Mouse (Mus musculus): ENCODE results near the gene Rnh1. TPM values are rescaled to one million over a fixed set of nuclear protein-coding genes. Genes with fewer than 3 reads are reported as not detected.

Rnh1 gene
- polyA plus RNA-seq, 1 experiment from 2014 or later = 44.0 TPM

DNA sequence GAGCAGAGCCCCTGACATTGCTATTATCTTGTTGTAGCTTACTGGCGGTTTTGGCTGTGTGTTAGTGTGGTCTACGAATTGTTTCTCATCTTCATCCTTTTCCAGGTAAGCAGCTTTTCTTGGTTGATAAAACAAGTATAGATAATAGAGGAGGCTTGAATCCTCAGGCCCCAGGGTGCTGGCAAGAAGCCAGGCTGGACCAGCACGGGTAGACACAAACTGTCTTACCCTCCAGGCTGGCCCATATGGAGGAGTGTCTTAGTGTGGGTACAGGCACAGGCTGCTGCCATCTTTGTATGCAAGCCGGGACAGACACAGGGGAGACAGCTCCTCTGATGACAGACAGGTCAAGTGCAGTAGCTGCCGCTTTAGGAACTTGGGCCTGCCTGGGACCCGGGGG, 25.6 kb downstream of the Rnh1 start:
- ATAC-seq (replicated peaks) = no peak
- Histone ChIP-seq H3K36me3 (0 out of 2 replicates have a peak, but pooled peaks cover 4% of the 10 kb centered on the region), H3K4me3 (no peak overlapping the region), H3K9me3 (no peaks in the 10 kb centered on the region), H3K9ac (replicated peaks) (no peak overlapping the region), H3K4me2 (replicated peaks) (no peak overlapping the region), H3K4me1 (no peaks in the 10 kb centered on the region), H3K27me3 (no peaks in the 10 kb centered on the region), H3K27ac (replicated peaks) (no peak overlapping the region)
- WGBS = 66% methylated on average over 6 of the region's 6 CpGs

- peaks cover 6% of the 10 kb centered on the region; the same call in 1 of the 2 replicates for H3K36me3 ChIP-seq
- no peak overlapping the region for H3K4me3 ChIP-seq
- no peak overlapping the region for H3K9ac ChIP-seq (replicated peaks)
- no peaks in the 10 kb centered on the region for H3K27me3 ChIP-seq
- H3K4me2 ChIP-seq (replicated peaks) = no peak overlapping the region
- 89% methylated on average over 12 of the region's 12 CpGs for WGBS
- no peak overlapping the region for H3K27ac ChIP-seq (replicated peaks)
- no peaks in the 10 kb centered on the region for H3K4me1 ChIP-seq
- no peaks in the 10 kb centered on the region for H3K9me3 ChIP-seq
- no peak for ATAC-seq (replicated peaks)
Observed at GRCm38 (mm10) chr7:141146043-141146595, 26.5 kb downstream of the Rnh1 start.

GRCm38 (mm10) chr7:141145403-141145802, 27.3 kb downstream of the Rnh1 start:
- no peak for ATAC-seq (replicated peaks)
- 53% methylated on average over 1 of the region's 1 CpGs for WGBS
- Histone ChIP-seq H3K4me1 (no peaks in the 10 kb centered on the region), H3K4me3 (no peak overlapping the region), H3K9ac (replicated peaks) (no peak overlapping the region), H3K27ac (replicated peaks) (no peak overlapping the region), H3K4me2 (replicated peaks) (no peak overlapping the region), H3K27me3 (no peaks in the 10 kb centered on the region), H3K9me3 (no peaks in the 10 kb centered on the region), H3K36me3 (peaks cover 8% of the 10 kb centered on the region; the same call in 1 of the 2 replicates)

- Histone ChIP-seq H3K4me1 (no peaks in the 10 kb centered on the region), H3K9me3 (no peaks in the 10 kb centered on the region), H3K36me3 (peaks cover 8% of the 10 kb centered on the region; the same call in 1 of the 2 replicates), H3K4me2 (replicated peaks) (no peak overlapping the region), H3K27ac (replicated peaks) (no peak overlapping the region), H3K9ac (replicated peaks) (no peak overlapping the region), H3K27me3 (no peaks in the 10 kb centered on the region), H3K4me3 (no peak overlapping the region)
- no peak for ATAC-seq (replicated peaks)
- WGBS = 87% methylated on average over 3 of the region's 3 CpGs
Observed at GRCm38 (mm10) chr7:141144650-141145049, 28.0 kb downstream of the Rnh1 start.

DNA sequence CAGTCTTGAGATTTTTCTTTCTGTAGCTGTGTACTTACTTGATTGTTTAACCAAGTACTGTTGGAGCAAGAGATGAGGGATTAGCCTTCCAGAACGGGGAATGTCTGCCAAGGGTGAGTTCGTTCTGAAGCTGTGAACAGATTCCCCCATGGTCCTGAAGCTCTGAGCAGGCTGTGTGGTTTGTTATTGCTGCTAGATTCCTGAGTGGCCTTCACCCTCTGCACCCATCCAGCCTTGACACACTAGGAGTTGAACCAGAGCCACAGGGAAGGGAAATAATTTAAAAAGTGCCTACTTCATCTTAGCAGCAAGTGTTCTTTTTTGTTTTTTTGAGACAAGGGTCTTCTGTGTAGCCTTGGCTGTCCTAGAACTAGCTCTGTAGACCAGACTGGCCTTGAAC, 28.8 kb downstream of the Rnh1 start:
- H3K4me1 ChIP-seq = no peaks in the 10 kb centered on the region
- H3K9ac ChIP-seq (replicated peaks) = no peak overlapping the region
- no peak overlapping the region for H3K27ac ChIP-seq (replicated peaks)
- H3K36me3 ChIP-seq = peaks cover 8% of the 10 kb centered on the region; the same call in 1 of the 2 replicates
- H3K27me3 ChIP-seq = no peaks in the 10 kb centered on the region
- 76% methylated on average over 2 of the region's 2 CpGs for WGBS
- H3K4me2 ChIP-seq (replicated peaks) = no peak overlapping the region
- no peak for ATAC-seq (replicated peaks)
- no peak overlapping the region for H3K4me3 ChIP-seq
- no peaks in the 10 kb centered on the region for H3K9me3 ChIP-seq

- H3K4me3 ChIP-seq = no peak overlapping the region
- no peak for ATAC-seq (replicated peaks)
- 54% methylated on average over 5 of the region's 5 CpGs for WGBS
- no peaks in the 10 kb centered on the region for H3K4me1 ChIP-seq
- no peak overlapping the region for H3K9ac ChIP-seq (replicated peaks)
- peaks cover 12% of the 10 kb centered on the region; the same call in 1 of the 2 replicates for H3K36me3 ChIP-seq
- H3K27ac ChIP-seq (replicated peaks) = no peak overlapping the region
- H3K9me3 ChIP-seq = no peaks in the 10 kb centered on the region
- no peak overlapping the region for H3K4me2 ChIP-seq (replicated peaks)
- H3K27me3 ChIP-seq = no peaks in the 10 kb centered on the region
Observed at GRCm38 (mm10) chr7:141143112-141143511, 29.5 kb downstream of the Rnh1 start.

- Histone ChIP-seq H3K36me3 (peaks cover 26% of the 10 kb centered on the region), H3K27ac (replicated peaks) (no peak overlapping the region), H3K9me3 (no peaks in the 10 kb centered on the region), H3K4me1 (no peaks in the 10 kb centered on the region), H3K4me2 (replicated peaks) (no peak overlapping the region), H3K27me3 (no peaks in the 10 kb centered on the region), H3K9ac (replicated peaks) (no peak overlapping the region), H3K4me3 (no peak overlapping the region)
- 95% methylated on average over 4 of the region's 4 CpGs for WGBS
- ATAC-seq (replicated peaks) = no peak
Observed at GRCm38 (mm10) chr7:141141326-141141725, 31.3 kb downstream of the Rnh1 start.

DNA sequence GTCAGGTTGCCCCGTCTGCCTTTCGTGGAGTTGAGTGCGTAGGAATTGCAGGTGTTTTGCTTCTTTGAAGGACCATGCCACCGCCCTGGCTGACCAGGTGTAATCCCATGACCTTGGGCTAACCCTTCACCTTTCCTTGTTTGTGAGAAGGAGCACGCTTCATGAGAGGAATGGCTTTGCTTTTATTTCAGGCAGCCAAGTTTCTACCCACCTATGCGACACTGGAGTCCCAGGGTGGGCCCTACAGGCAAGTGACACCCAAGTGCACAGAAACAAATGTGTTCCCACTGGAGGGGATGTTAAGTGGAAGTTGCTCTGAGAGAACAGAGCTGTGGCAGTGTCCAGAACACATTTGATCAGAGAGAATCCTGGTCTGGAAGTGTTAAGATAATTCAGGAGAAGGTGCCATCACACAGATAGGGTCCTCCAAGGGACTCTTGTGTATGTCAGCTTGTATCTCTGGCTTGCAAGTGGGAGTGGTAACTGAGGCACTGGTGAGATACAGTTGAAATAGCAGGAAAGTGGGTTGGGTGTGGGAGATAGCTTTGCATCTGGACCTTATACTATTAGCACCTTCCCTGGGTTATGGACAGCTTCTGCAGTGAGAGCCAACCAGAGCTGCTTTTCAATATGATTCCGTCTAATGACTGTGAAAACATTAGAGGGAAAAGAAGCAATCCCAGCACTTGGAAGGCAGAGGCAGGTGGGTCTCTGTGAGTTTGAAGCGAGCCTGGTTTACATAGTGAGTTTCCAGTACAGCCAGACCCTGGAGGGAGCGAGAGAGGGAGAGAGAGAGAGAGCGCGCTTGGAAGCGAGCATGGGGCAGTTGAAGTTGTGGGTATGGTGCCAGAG, 40.5 kb downstream of the Rnh1 start:
- no peak overlapping the region for H3K27ac ChIP-seq (replicated peaks)

DNA sequence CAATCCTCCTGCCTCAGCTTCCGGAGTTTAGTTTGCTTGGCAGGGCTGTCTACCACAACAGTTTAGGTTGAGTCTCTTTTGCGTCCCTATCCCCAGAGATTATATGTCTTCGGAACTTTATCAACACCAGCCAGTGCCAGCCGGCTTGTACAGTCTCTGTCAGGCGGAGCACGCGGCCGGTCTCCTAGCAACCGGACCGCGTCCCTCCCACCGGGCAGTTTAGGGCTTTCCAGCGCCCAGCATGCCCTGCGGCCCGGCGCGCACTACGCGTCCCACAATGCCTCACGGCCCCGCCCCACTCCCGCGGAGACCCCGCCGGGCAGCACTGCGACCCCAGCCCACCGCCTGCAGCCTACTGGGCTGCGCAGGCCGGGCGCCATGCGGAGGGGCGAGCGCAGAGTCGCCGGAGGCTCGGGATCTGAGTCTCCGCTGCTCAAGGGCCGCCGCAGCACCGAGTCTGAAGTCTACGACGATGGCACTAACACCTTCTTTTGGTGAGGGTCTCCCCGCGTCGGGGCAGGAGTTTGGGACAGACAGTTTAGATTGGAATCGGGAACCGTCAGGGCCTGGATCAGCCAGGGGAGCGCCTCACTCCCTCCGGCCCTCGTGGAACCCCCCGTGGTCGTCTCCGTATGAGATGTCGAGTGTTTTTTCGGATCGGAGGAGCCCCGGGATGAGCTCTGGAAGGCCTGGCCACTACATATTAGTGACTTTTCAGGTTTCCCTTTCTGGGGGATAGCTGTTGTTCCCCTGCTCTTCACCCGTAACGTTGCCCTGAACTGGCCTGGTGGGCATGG, 41.4 kb downstream of the Rnh1 start:
- Histone ChIP-seq H3K9ac (replicated peaks) (peak overlapping the region; percentile 81), H3K9me3 (no peaks in the 10 kb centered on the region), H3K27ac (replicated peaks) (peak overlapping the region; percentile 16; the same call in 1 of the 2 replicates), H3K27me3 (no peaks in the 10 kb centered on the region), H3K4me1 (peaks cover 22% of the 10 kb centered on the region), H3K36me3 (peaks cover 8% of the 10 kb centered on the region; the same call in 1 of the 2 replicates), H3K4me2 (replicated peaks) (peak overlapping the region; percentile 88), H3K4me3 (peak overlapping the region; percentile 74)
- peak; percentile 100 for ATAC-seq (replicated peaks)
- WGBS = under 1% methylated on average over 57 of the region's 59 CpGs

More for the DNA sequence above, 40.5 kb downstream of the Rnh1 start:
- H3K9ac ChIP-seq (replicated peaks) = peak overlapping the region; percentile 81
- ATAC-seq (replicated peaks) = no peak
- no peaks in the 10 kb centered on the region for H3K27me3 ChIP-seq
- H3K4me3 ChIP-seq = peak overlapping the region; percentile 74
- 57% methylated on average over 12 of the region's 12 CpGs for WGBS
- H3K9me3 ChIP-seq = no peaks in the 10 kb centered on the region
- H3K4me1 ChIP-seq = peaks cover 22% of the 10 kb centered on the region
- H3K36me3 ChIP-seq = peaks cover 16% of the 10 kb centered on the region
- H3K4me2 ChIP-seq (replicated peaks) = peak overlapping the region; percentile 88

DNA sequence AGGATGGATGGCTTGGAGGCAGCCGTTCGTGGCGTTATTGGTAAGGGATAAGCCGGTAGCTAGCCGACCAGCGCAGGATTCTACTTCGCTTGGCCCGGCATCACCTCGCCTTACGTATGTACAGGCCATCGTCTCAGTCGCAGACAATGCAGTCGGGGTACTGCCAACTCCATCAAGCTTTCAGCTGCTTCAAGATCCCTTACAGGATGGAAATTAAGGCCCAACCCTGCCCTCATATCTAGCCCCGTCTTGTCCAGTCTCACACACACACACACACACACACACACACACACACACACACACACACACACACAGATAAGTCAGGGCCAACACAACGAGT, 49.2 kb downstream of the Rnh1 start:
- WGBS = 3% methylated on average over 15 of the region's 15 CpGs
- no peaks in the 10 kb centered on the region for H3K27me3 ChIP-seq
- no peaks in the 10 kb centered on the region for H3K4me1 ChIP-seq
- no peaks in the 10 kb centered on the region for H3K9me3 ChIP-seq
- no peak; the same call in 1 of the 2 replicates for ATAC-seq (replicated peaks)
- peak overlapping the region; percentile 50 for H3K4me3 ChIP-seq
- H3K27ac ChIP-seq (replicated peaks) = peak overlapping the region; percentile 78
- peak overlapping the region; percentile 75 for H3K4me2 ChIP-seq (replicated peaks)
- no peaks in the 10 kb centered on the region for H3K36me3 ChIP-seq
- H3K9ac ChIP-seq (replicated peaks) = peak overlapping the region; percentile 83

DNA sequence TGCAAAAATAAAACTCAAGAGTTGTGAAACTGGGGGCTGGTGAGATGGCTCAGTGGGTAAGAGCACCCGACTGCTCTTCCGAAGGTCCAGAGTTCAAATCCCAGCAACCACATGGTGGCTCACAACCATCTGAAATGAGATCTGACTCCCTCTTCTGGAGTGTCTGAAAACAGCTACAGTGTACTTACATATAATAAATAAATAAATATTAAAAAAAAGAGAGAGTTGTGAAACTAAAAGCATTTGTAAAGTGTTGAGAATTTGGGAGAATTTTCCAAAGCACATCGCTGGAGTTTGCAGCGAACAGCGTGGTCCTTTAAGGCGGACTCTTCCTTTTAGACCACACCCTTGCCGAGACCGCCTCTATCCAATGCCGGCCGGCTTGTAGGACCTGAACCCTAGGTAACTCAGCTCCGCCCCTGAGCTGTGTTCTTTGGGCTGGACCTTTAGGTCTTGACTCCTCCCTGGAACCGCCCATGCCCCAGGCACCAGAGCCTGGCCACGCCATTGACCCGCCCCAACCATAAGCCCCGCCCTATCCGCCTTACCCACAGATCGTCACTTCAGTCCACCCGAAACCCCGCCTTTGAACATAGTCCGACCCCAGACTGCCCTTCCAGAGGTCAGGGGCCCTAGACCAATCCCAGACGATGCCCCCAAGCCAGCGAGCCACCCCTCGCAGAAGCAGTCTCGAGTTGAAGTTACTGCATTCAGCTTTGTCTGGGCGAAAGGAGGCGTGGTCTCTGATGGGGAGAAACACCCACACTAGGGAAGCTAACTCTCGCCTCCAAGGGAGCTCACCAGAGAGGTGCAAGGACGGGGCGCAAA, 49.8 kb downstream of the Rnh1 start:
- no peaks in the 10 kb centered on the region for H3K9me3 ChIP-seq
- peak overlapping the region; percentile 50 for H3K4me3 ChIP-seq
- H3K4me1 ChIP-seq = no peaks in the 10 kb centered on the region
- peak overlapping the region; percentile 75 for H3K4me2 ChIP-seq (replicated peaks)
- H3K27me3 ChIP-seq = no peaks in the 10 kb centered on the region
- H3K27ac ChIP-seq (replicated peaks) = peak overlapping the region; percentile 78
- ATAC-seq (replicated peaks) = peak; percentile 96
- H3K36me3 ChIP-seq = no peaks in the 10 kb centered on the region
- H3K9ac ChIP-seq (replicated peaks) = peak overlapping the region; percentile 83
- WGBS = 3% methylated on average over 29 of the region's 29 CpGs
